13 mouse cellular contexts compared by ENCODE assay signal in genomic region chr6:48412662-48413061, GRCm38 (mm10).
DNase-seq lines count a peak whose midpoint lies in the region; ATAC-seq lines count a peak whose summit lies in the region.
"Had no signal": no experiment of that assay in that cellular context is flagged by ENCODE, and none has a peak within 500 bp of the region (broad histone marks: within the 10 kb centered on the region; RNA-seq: fewer than 3 reads in every experiment).

No protein-coding gene starts in this region.

- DNase-seq in frontal cortex, postnatal 10 days (ENCODE audit: low spot score in 2 of 2) = no peak
- peak; percentile 15 to 16 for DNase-seq in urinary bladder, postnatal 4 days (ENCODE audit: low spot score in 2 of 2)
- DNase-seq in urinary bladder, adult 18-20 months (ENCODE audit: low spot score in 2 of 2) = no peak
- DNase-seq in skeletal muscle tissue, adult 2 months (ENCODE audit: low read depth, low spot score) = peak; percentile 77
- DNase-seq in embryo, embryonic 9.5 days (ENCODE audit: extremely low spot score) = no peak
- DNase-seq: adrenal gland, adult 2 months; adrenal gland, postnatal 36 days; cerebellum, postnatal 10 days; embryo, embryonic 11 days; gastrocnemius, postnatal 36 days; heart, adult 18-20 months had no signal

- ATAC-seq in frontal cortex, adult (ENCODE audit: low TSS enrichment) = 0 out of 2 replicates have a peak, but pooled peaks have one; percentile 11
- ATAC-seq: forebrain, embryonic 15.5 days had no signal

Comparison
In these comparisons a context has a peak if more than half of its experiments do, and no peak if none do; other contexts are left out.
1. DNase-seq: peak in urinary bladder, postnatal 4 days (2 of 2) and skeletal muscle tissue, adult 2 months (single experiment); none in frontal cortex, postnatal 10 days (0 of 2), urinary bladder, adult 18-20 months (0 of 2) and embryo, embryonic 9.5 days (single experiment).